Mouse (Mus musculus): ENCODE results near the gene Coq10a.

Coq10a gene

GRCm38 (mm10) chr10:128385902-128386301 lies 17.1 kb upstream of the Coq10a start:
- no peak for DNase-seq (ENCODE audit: low read depth, low spot score)

DNA sequence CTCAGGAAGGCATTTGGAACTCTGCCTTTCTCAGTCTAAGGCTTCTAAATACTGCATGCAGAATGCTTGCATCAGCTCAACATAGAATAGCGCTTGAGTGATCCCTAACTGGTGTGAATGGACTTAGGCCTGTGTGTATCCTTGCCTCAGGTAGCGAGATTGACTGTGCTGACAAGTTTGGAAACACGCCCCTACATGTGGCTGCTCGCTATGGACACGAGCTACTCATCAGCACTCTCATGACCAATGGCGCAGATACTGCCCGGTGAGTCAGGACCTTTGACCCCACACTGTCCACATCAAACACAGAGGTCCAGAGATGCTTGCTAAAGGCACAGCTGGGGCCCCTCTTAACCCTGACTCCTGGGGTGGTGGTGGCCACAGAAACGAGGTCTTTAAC lies 13.7 kb upstream of the Coq10a start:
- no peak for DNase-seq (ENCODE audit: low read depth, low spot score)

- peak; percentile 80 for DNase-seq (ENCODE audit: low read depth, low spot score)
Measured at GRCm38 (mm10) chr10:128380565-128380964, 11.8 kb upstream of the Coq10a start.

DNA sequence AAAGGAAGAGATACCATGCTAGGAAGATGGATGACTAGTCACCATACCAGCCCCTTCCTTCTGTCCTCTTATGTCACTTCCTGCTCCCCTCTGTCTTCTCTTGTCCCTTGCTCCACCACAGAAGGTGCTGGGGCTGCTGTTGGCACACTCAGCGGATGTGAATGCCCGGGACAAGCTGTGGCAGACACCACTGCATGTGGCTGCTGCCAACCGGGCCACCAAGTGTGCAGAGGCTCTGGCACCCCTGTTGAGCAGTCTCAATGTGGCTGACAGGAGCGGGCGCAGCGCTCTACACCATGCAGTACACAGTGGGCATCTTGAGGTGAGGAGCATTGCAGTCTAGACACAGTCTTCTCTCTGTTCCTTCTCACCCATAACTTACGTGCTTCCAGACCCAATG lies 10.5 kb upstream of the Coq10a start:
- no peak for DNase-seq (ENCODE audit: low read depth, low spot score)

- DNase-seq (ENCODE audit: low read depth, low spot score): no peak
Measured at GRCm38 (mm10) chr10:128378462-128378861, 9.7 kb upstream of the Coq10a start.

GRCm38 (mm10) chr10:128377940-128378448 lies 9.2 kb upstream of the Coq10a start:
- DNase-seq (ENCODE audit: low read depth, low spot score): no peak

- DNase-seq (ENCODE audit: low read depth, low spot score): peak; percentile 62
Measured at GRCm38 (mm10) chr10:128377222-128377939, 8.6 kb upstream of the Coq10a start.

- DNase-seq (ENCODE audit: low read depth, low spot score): peak; percentile 69
Measured at GRCm38 (mm10) chr10:128376455-128377211, 7.8 kb upstream of the Coq10a start, which contains the start of gene Ankrd52. TSS of gene Ankrd52 (plus strand) at chr10:128377115.

DNA sequence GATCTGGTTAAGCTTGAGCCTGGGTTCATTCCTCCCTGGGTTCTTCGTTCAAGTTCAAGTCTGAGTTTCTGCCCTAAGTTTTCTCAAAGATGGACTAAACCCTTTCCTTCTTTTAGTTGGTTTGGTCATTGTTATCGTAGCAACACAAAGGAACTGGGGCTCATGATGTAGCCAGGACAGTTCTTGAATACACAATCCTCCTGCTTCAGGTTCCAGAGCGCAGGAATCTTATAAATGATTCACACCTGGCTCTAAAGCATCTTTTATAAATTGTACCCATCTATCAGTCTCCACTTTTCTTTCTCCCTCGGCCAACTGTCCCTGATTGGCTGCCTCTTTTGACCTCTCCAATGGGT lies 7.3 kb upstream of the Coq10a start:
- DNase-seq (ENCODE audit: low read depth, low spot score): no peak

DNA sequence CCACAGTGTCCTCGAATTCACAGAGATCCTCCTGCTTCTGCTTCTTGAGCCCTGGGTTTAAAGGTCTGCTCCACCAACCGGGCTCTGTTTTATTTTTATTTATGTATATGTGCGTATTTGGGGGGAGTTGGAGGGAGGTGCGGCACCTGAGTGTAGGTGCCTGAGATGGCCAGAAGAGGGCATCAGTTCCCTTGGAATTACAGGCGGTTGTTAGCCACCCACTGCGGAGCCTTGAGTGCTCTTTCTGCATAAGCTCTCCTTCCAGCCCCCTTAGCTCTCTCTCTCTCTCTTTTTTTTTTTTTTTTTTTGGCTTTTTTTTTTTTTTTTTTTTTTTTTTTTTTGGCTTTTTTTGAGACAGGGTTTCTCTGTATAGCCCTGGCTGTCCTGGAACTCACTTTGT lies 5.6 kb upstream of the Coq10a start:
- DNase-seq (ENCODE audit: low read depth, low spot score): peak; percentile 92

GRCm38 (mm10) chr10:128372989-128373748 lies 4.4 kb upstream of the Coq10a start:
- DNase-seq (ENCODE audit: low read depth, low spot score): peak; percentile 63

DNA sequence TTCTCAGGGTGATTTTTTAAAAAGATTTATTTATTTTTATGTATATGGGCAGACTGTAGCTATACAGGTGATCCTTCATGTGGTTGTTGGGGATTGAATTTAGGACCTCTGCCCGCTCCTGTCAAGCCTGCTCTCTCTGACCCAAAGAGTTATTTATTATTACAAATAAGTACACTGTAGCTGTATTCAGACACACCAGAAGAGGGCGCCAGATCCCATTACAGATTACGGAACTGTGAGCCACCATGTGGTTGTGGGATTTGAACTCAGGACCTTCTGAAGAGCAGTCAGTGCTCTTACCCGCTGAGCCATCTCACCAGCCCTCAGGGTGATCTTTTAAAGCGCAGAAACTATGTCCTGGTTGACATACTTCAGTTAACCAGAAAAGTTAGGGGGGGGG lies 3.3 kb upstream of the Coq10a start:
- peak; percentile 23 for DNase-seq (ENCODE audit: low read depth, low spot score)

- DNase-seq (ENCODE audit: low read depth, low spot score): peak; percentile 76
Measured at GRCm38 (mm10) chr10:128370601-128371000, 1.8 kb upstream of the Coq10a start.

DNA sequence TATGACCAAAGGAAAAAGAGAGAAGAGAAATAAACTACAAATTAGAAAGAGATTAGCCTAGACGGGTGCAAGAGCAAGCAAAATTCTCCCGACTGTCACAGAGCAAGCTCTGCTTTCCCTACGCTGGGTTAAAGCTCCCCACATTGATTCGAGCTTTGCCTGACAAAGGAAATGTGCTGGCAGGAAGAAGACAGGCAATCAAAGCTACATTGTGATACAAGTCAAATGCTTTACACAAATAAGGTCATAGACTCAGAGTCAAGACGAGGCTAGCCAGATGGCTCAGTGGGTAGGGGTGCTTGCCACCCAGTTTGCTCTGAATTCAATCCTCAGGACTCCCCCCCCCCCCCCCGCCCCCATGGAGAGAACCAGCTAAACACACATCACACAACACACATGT lies 1.2 kb upstream of the Coq10a start:
- peak; percentile 72 for DNase-seq (ENCODE audit: low read depth, low spot score)

- DNase-seq (ENCODE audit: low read depth, low spot score): peak; percentile 32
Measured at GRCm38 (mm10) chr10:128369599-128369998, 802 bp upstream of the Coq10a start.

GRCm38 (mm10) chr10:128369218-128369543 lies 384 bp upstream of the Coq10a start:
- no peak for DNase-seq (ENCODE audit: low read depth, low spot score)

GRCm38 (mm10) chr10:128367899-128368401 lies 847 bp downstream of the Coq10a start:
- no peak for DNase-seq (ENCODE audit: low read depth, low spot score)

GRCm38 (mm10) chr10:128362568-128362967 lies 6.2 kb downstream of the Coq10a start:
- DNase-seq (ENCODE audit: low read depth, low spot score): peak; percentile 59

DNA sequence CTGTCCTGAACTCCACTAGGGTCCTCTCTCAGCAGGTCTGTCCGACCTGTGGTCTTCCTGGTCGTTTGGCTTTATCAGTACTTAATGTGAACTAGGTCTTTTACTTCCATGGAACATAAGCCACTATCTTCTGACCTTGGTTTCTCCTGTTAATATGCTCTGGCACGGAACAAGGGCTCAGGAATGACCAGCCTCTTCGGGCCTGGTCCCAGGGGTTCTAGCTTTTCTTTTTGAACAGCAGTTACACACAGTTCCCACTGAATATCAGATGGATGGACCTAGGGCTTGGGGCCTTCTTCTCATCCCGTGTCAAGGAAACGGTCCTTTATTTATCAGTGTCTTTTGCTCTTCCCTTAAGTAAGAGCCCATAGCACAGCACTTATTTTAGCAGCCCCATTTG lies 7.0 kb downstream of the Coq10a start:
- no peak for DNase-seq (ENCODE audit: low read depth, low spot score)

DNA sequence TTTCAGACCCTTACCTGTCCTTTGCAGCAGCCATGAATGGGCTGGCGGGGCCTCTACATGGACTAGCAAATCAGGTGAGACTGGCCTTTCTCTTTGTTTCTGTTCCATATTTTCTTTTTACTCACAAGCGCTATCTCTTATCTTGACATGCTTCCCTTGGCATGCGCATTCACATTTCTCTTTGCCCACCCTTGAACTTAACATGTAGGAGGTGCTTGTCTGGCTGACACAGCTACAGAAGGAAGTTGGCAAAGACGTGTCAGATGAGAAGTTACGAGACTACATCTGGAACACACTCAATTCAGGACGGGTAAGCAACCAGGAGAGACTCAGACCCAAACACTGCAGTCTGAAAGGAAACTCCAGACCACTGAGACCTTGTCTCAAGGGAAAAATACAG lies 9.6 kb downstream of the Coq10a start:
- DNase-seq (ENCODE audit: low read depth, low spot score): no peak

GRCm38 (mm10) chr10:128358796-128359195 lies 10.0 kb downstream of the Coq10a start:
- DNase-seq (ENCODE audit: low read depth, low spot score): peak; percentile 71

- DNase-seq (ENCODE audit: low read depth, low spot score): peak; percentile 68
Measured at GRCm38 (mm10) chr10:128347541-128347940, 21.3 kb downstream of the Coq10a start.

All from R1 (cell line).